Mouse (Mus musculus): ENCODE results near the gene Sh3gl3.

GRCm38 (mm10) chr7:82257530-82257929, 83.9 kb downstream of the Sh3gl3 start:
- TF ChIP-seq CTCF (IDR thresholded peaks at IDR 0.05; ENCODE audit: low read depth, low read length) (no peak), GATA1 (IDR thresholded peaks at IDR 0.05; ENCODE audit: borderline replicate concordance, low read length) (no peak), POLR2AphosphoS5 (IDR thresholded peaks at IDR 0.05; ENCODE audit: insufficient replicate concordance, low read depth, low read length) (no peak)
